Mouse (Mus musculus) olfactory bulb, adult 2 months (tissue): Measurements from ENCODE around the gene Prkcd.

Experiments used
- CTCF ChIP-seq: fragments of 200-500 bp; IDR thresholded peaks from 2 replicates; pipeline ENCODE4 v1.5.1; 2012; ENCODE audit warnings: low read depth, mild to moderate bottlenecking, low read length, moderate library complexity; ENCODE audit not compliant: insufficient read depth
- POLR2A ChIP-seq: fragments of 200-500 bp; IDR thresholded peaks from 2 replicates; pipeline ENCODE4 v1.6.1; 2012; ENCODE audit warnings: mild to moderate bottlenecking, low read depth, low read length, moderate library complexity; ENCODE audit not compliant: insufficient read depth

GRCm38 (mm10) chr14:30610304-30610703 lies 15.7 kb downstream of the Prkcd start:
- TF ChIP-seq POLR2A (no peak), CTCF (no peak)
